Mouse (Mus musculus) neural tube, embryonic 14.5 days (tissue): ENCODE results near the gene Ubb. TPM values are rescaled to one million over a fixed set of nuclear protein-coding genes. Genes with fewer than 3 reads are reported as not detected.

Source experiments
- ATAC-seq: fragments of 200-750 bp; cut with Nextera tagmentation; 2 replicates; pipeline ENCODE4 v1.8.0; 2017; ENCODE audit warnings: low read depth, mild to moderate bottlenecking, moderate TSS enrichment, moderate library complexity
- H3K27ac ChIP-seq: fragments of 300-500 bp; sonication (generic); 2 replicates; pipeline ENCODE4 v1.5.1; 2014; ENCODE audit warnings: low read depth, mild to moderate bottlenecking, control low read depth, low read length, moderate library complexity, mixed read lengths
- H3K27me3 ChIP-seq: fragments of 300-500 bp; sonication (generic); 2 replicates; pipeline ENCODE4 v1.6.1; 2014; ENCODE audit warnings: low read length; ENCODE audit not compliant: control insufficient read depth, insufficient read depth
- H3K36me3 ChIP-seq: fragments of 300-500 bp; sonication (generic); 2 replicates; pipeline ENCODE4 v1.6.1; 2014; ENCODE audit warnings: low read length, mixed read lengths; ENCODE audit not compliant: control insufficient read depth, insufficient read depth
- H3K4me1 ChIP-seq: fragments of 300-500 bp; sonication (generic); 2 replicates; pipeline ENCODE4 v1.6.1; 2014; ENCODE audit warnings: low read length; ENCODE audit not compliant: control insufficient read depth, insufficient read depth
- H3K4me2 ChIP-seq: fragments of 300-500 bp; sonication (generic); 2 replicates; pipeline ENCODE4 v1.6.1; 2014; ENCODE audit warnings: mild to moderate bottlenecking, low read depth, low read length, control low read depth
- H3K4me3 ChIP-seq: fragments of 300-500 bp; sonication (generic); 2 replicates; pipeline ENCODE4 v1.5.1; 2014; ENCODE audit warnings: low read depth, low read length, control low read depth, mixed read lengths
- H3K9ac ChIP-seq: fragments of 300-500 bp; sonication (generic); replicated peaks from 2 replicates; pipeline ENCODE4 v1.6.1; 2014; ENCODE audit warnings: low read depth, mild to moderate bottlenecking, control low read depth, low read length, mixed read lengths
- H3K9me3 ChIP-seq: fragments of 300-500 bp; sonication (generic); 2 replicates; pipeline ENCODE4 v1.6.1; 2016; ENCODE audit warnings: low read length; ENCODE audit not compliant: control insufficient read depth
- WGBS: fragments of 180-500 bp; shearing (Covaris S2); extraction: QIAGEN DNeasy Blood & Tissue Kit; methylation state at CpG from one replicate; pipeline ENCODE4 v1.1.7; 2014; 5-methylcytosine and 5-hydroxymethylcytosine counted together
- polyA plus RNA-seq: library from polyadenylated mRNA; unstranded; fragments of >200 nt; fragmentation: Nextera tagmentation; extraction: Ambion mirVana; gene quantifications from 2 replicates; pipeline ENCODE4 v1.2.1, GENCODE M21; 2014

Ubb gene
- polyA plus RNA-seq, 1 experiment from 2014 or later, result 4,516 TPM

GRCm38 (mm10) chr11:62589391-62589790 is 38.4 kb downstream of the Ubb start:
- Histone ChIP-seq H3K4me2 (no peak overlapping the region), H3K4me3 (no peak overlapping the region), H3K9me3 (no peaks in the 10 kb centered on the region), H3K27ac (no peak overlapping the region), H3K27me3 (no peaks in the 10 kb centered on the region), H3K9ac (no peak overlapping the region), H3K36me3 (no peaks in the 10 kb centered on the region), H3K4me1 (no peaks in the 10 kb centered on the region)
- 79% methylated on average over 10 of the region's 10 CpGs for WGBS
- ATAC-seq, result no peak

- no peaks in the 10 kb centered on the region for H3K36me3 ChIP-seq
- H3K4me3 ChIP-seq, result no peak overlapping the region
- H3K4me2 ChIP-seq, result no peak overlapping the region
- no peak for ATAC-seq
- H3K27me3 ChIP-seq, result no peaks in the 10 kb centered on the region
- 92% methylated on average over 2 of the region's 2 CpGs for WGBS
- no peaks in the 10 kb centered on the region for H3K4me1 ChIP-seq
- H3K9ac ChIP-seq, result no peak overlapping the region
- no peak overlapping the region for H3K27ac ChIP-seq
- H3K9me3 ChIP-seq, result no peaks in the 10 kb centered on the region
These were observed 40.1 kb downstream of the Ubb start for GRCm38 (mm10) chr11:62591026-62591425.

GRCm38 (mm10) chr11:62591904-62592575 is 41.1 kb downstream of the Ubb start:
- 89% methylated on average over 8 of the region's 8 CpGs for WGBS
- H3K4me2 ChIP-seq, result no peak overlapping the region
- H3K27me3 ChIP-seq, result no peaks in the 10 kb centered on the region
- no peaks in the 10 kb centered on the region for H3K9me3 ChIP-seq
- no peaks in the 10 kb centered on the region for H3K4me1 ChIP-seq
- H3K27ac ChIP-seq, result no peak overlapping the region
- H3K4me3 ChIP-seq, result no peak overlapping the region
- no peak overlapping the region for H3K9ac ChIP-seq
- no peak for ATAC-seq
- H3K36me3 ChIP-seq, result no peaks in the 10 kb centered on the region

- ATAC-seq, result no peak
- no peak overlapping the region for H3K27ac ChIP-seq
- H3K4me2 ChIP-seq, result no peak overlapping the region
- H3K4me1 ChIP-seq, result peaks cover 5% of the 10 kb centered on the region; the same call in 1 of the 2 replicates
- H3K9ac ChIP-seq, result no peak overlapping the region
- H3K4me3 ChIP-seq, result no peak overlapping the region
- no peaks in the 10 kb centered on the region for H3K9me3 ChIP-seq
- no peaks in the 10 kb centered on the region for H3K27me3 ChIP-seq
- no peaks in the 10 kb centered on the region for H3K36me3 ChIP-seq
- WGBS, result 88% methylated on average over 4 of the region's 4 CpGs
These were observed 47.6 kb downstream of the Ubb start for GRCm38 (mm10) chr11:62598571-62598970.

- no peaks in the 10 kb centered on the region for H3K9me3 ChIP-seq
- peak; percentile 28 for ATAC-seq
- no peaks in the 10 kb centered on the region for H3K27me3 ChIP-seq
- H3K9ac ChIP-seq, result peak overlapping the region; percentile 99
- H3K4me3 ChIP-seq, result peak overlapping the region; percentile 91
- peaks cover 33% of the 10 kb centered on the region for H3K4me1 ChIP-seq
- WGBS, result 10% methylated on average over 17 of the region's 17 CpGs
- peak overlapping the region; percentile 95 for H3K4me2 ChIP-seq
- H3K27ac ChIP-seq, result peak overlapping the region; percentile 92
- peaks cover 30% of the 10 kb centered on the region for H3K36me3 ChIP-seq
These were observed 51.0 kb downstream of the Ubb start for GRCm38 (mm10) chr11:62601732-62602618.

Other genes with a start within 250 kb of the Ubb start
- gene Pigl, start 92.7 kb upstream of the Ubb start, polyA plus RNA-seq, result 10.1 and 10.4 TPM in 2 replicates
- gene Ncor1, start 92.6 kb upstream of the Ubb start, polyA plus RNA-seq, result 203 and 219 TPM in 2 replicates
- 56.3 and 73.1 TPM in 2 replicates for gene Cenpv, start 11.9 kb upstream of the Ubb start, polyA plus RNA-seq
- gene Trpv2, start 23.3 kb downstream of the Ubb start, polyA plus RNA-seq, result 25.1 and 25.8 TPM in 2 replicates
- gene Lrrc75a, start 97.4 kb downstream of the Ubb start, polyA plus RNA-seq, result 10.1 and 10.5 TPM in 2 replicates
- gene Mmgt2, start 97.5 kb downstream of the Ubb start, polyA plus RNA-seq, result 25.9 and 27.4 TPM in 2 replicates
- 24.7 and 25.3 TPM in 2 replicates for gene Zfp287, start 180.7 kb downstream of the Ubb start, polyA plus RNA-seq
- gene Gm10428, start 201.9 kb downstream of the Ubb start, polyA plus RNA-seq, result not detected in 2 replicates
- gene Zfp286, start 238.3 kb downstream of the Ubb start, polyA plus RNA-seq, result 30.8 and 33.8 TPM in 2 replicates